Mouse (Mus musculus) adrenal gland, adult 8-10 months (tissue): ENCODE data around the gene Mdk. TPM values are rescaled to one million over a fixed set of nuclear protein-coding genes. Genes with fewer than 3 reads are reported as not detected.

Experiments
- DNase-seq: peaks from one replicate; pipeline ENCODE4 v3.0.0; 2022
- microRNA-seq, 2 experiments: library from miRNA; unstranded; fragments of <30 nt; microRNA quantifications; one replicate each; pipeline ENCODE4 v1.2.0; 2022
- total RNA-seq, 4 experiments: library from RNA; stranded (reverse); gene quantifications; 2 replicates each; pipeline ENCODE4 v1.2.4; 2022

Gene Mdk
- total RNA-seq, 4 experiments from 2014 or later = 7.7 to 13.1 (median 9.1) TPM

GRCm38 (mm10) chr2:91906141-91906540 is 26.0 kb downstream of the Mdk start:
- DNase-seq = peak; percentile 61

GRCm38 (mm10) chr2:91904618-91905307 is 27.3 kb downstream of the Mdk start:
- DNase-seq = no peak

- DNase-seq = no peak
Observed at GRCm38 (mm10) chr2:91903171-91903925, 28.7 kb downstream of the Mdk start.

GRCm38 (mm10) chr2:91902336-91902735 is 29.8 kb downstream of the Mdk start:
- no peak for DNase-seq

GRCm38 (mm10) chr2:91900431-91900830 is 31.7 kb downstream of the Mdk start:
- no peak for DNase-seq

GRCm38 (mm10) chr2:91899141-91899540 is 33.0 kb downstream of the Mdk start:
- DNase-seq = no peak

GRCm38 (mm10) chr2:91897968-91898367 is 34.1 kb downstream of the Mdk start:
- no peak for DNase-seq

GRCm38 (mm10) chr2:91895401-91895800 is 36.7 kb downstream of the Mdk start:
- no peak for DNase-seq

- DNase-seq = no peak
Observed at GRCm38 (mm10) chr2:91894716-91895115, 37.4 kb downstream of the Mdk start.

GRCm38 (mm10) chr2:91884616-91885015 is 47.5 kb downstream of the Mdk start:
- DNase-seq = no peak

- no peak for DNase-seq
Observed at GRCm38 (mm10) chr2:91883961-91884360, 48.1 kb downstream of the Mdk start.

Small RNA genes lying within 50 kb of the gene (microRNA-seq; reads per million reads assigned to microRNA genes)
- gene Mir6999 = 0 to 0.17 reads per million in 2 experiments

Other genes with a start within 250 kb of the Mdk start
- gene Atg13, start 221.7 kb downstream of the Mdk start, total RNA-seq = 100 to 1,000 TPM in 1 of 4 experiments, 10 to 100 TPM in 3; 71.0 to 105 (median 72.1) TPM
- gene Harbi1, start 221.4 kb downstream of the Mdk start, total RNA-seq = 10 to 100 TPM; 11.0 to 12.7 (median 11.8) TPM
- 10 to 100 TPM; 36.3 to 52.7 (median 40.8) TPM for gene Ambra1, start 202.2 kb downstream of the Mdk start, total RNA-seq
- 1 to 10 TPM; 1.0 to 4.2 (median 2.6) TPM for gene Chrm4, start 5.0 kb downstream of the Mdk start, total RNA-seq
- not detected for gene Gm9821, start 13.4 kb upstream of the Mdk start, total RNA-seq
- gene Dgkz, start 43.6 kb upstream of the Mdk start, total RNA-seq = 10 to 100 TPM; 47.7 to 87.4 (median 66.3) TPM
- gene Creb3l1, start 92.2 kb upstream of the Mdk start, total RNA-seq = 10 to 100 TPM in 2 of 4 experiments, 1 to 10 TPM in 2; 5.2 to 22.4 (median 9.8) TPM
- 100 to 1,000 TPM in 1 of 4 experiments, 10 to 100 TPM in 3; 65.0 to 107 (median 75.6) TPM for gene Phf21a, start 160.8 kb upstream of the Mdk start, total RNA-seq